Mouse (Mus musculus) embryonic facial prominence, embryonic 11.5 days (tissue): Measurements from ENCODE around the gene Aph1c. TPM values are rescaled to one million over a fixed set of nuclear protein-coding genes. Genes with fewer than 3 reads are reported as not detected.
"Not testable (repeated sequence)": the region's sequence is repeated elsewhere in the genome, so short reads cannot be mapped to it uniquely, and the experiment has no call there.

Experiments used
- ATAC-seq: fragments of 200-750 bp; cut with Nextera tagmentation; replicated peaks from 2 replicates; pipeline ENCODE4 v1.8.0; 2017; ENCODE audit warnings: low read depth; ENCODE audit not compliant: insufficient number of reproducible peaks, low FRiP score, low TSS enrichment
- DNase-seq: peaks from one replicate; pipeline ENCODE4 v3.0.0-alpha.2; 2015; ENCODE audit warnings: low spot score
- H3K27ac ChIP-seq: fragments of 300-500 bp; sonication (generic); replicated peaks from 2 replicates; pipeline ENCODE4 v1.5.1; 2014; ENCODE audit warnings: mild to moderate bottlenecking, low read depth, low read length, control low read depth
- H3K27me3 ChIP-seq: fragments of 300-500 bp; sonication (generic); 2 replicates; pipeline ENCODE4 v1.6.1; 2014; ENCODE audit warnings: mild to moderate bottlenecking, low read length, moderate library complexity, mixed read lengths; ENCODE audit not compliant: control insufficient read depth, insufficient read depth
- H3K36me3 ChIP-seq: fragments of 300-500 bp; sonication (generic); replicated peaks from 2 replicates; pipeline ENCODE4 v1.6.1; 2014; ENCODE audit warnings: low read depth, mild to moderate bottlenecking, low read length, moderate library complexity, mixed read lengths; ENCODE audit not compliant: control insufficient read depth, insufficient read depth
- H3K4me1 ChIP-seq: fragments of 300-500 bp; sonication (generic); 2 replicates; pipeline ENCODE4 v1.6.1; 2014; ENCODE audit warnings: low read length, mixed read lengths; ENCODE audit not compliant: control insufficient read depth, insufficient read depth
- H3K4me2 ChIP-seq: fragments of 300-500 bp; sonication (generic); 2 replicates; pipeline ENCODE4 v1.6.1; 2014; ENCODE audit warnings: low read depth, mild to moderate bottlenecking, control low read depth, low read length, moderate library complexity
- H3K4me3 ChIP-seq: fragments of 300-500 bp; sonication (generic); 2 replicates; pipeline ENCODE4 v1.5.1; 2014; ENCODE audit warnings: low read depth, low read length, control low read depth
- H3K9ac ChIP-seq: fragments of 300-500 bp; sonication (generic); replicated peaks from 2 replicates; pipeline ENCODE4 v1.6.1; 2014; ENCODE audit warnings: mild to moderate bottlenecking, control low read depth, low read length
- H3K9me3 ChIP-seq: fragments of 300-500 bp; sonication (generic); replicated peaks from 2 replicates; pipeline ENCODE4 v1.6.1; 2016; ENCODE audit warnings: mild to moderate bottlenecking, low read length, inconsistent platforms, mixed read lengths; ENCODE audit not compliant: control insufficient read depth
- WGBS: fragments of 180-500 bp; shearing (Covaris S2); extraction: QIAGEN DNeasy Blood & Tissue Kit; methylation state at CpG from one replicate; pipeline ENCODE4 v1.1.7; 2014; 5-methylcytosine and 5-hydroxymethylcytosine counted together
- polyA plus RNA-seq: library from polyadenylated mRNA; unstranded; fragments of >200 nt; fragmentation: Nextera tagmentation; extraction: Ambion mirVana; gene quantifications from 2 replicates; pipeline ENCODE4 v1.2.1, GENCODE M21; 2014

The Aph1c gene
- polyA plus RNA-seq, 1 experiment from 2014 or later, result 1.8 TPM

GRCm38 (mm10) chr9:66874297-66874696 is 39.8 kb upstream of the Aph1c start:
- Histone ChIP-seq H3K9ac (no peak overlapping the region), H3K4me2 (no peak overlapping the region), H3K27ac (no peak overlapping the region), H3K36me3 (no peaks in the 10 kb centered on the region), H3K4me1 (no peaks in the 10 kb centered on the region), H3K4me3 (no peak overlapping the region), H3K9me3 (no peaks in the 10 kb centered on the region), H3K27me3 (no peaks in the 10 kb centered on the region)
- ATAC-seq, result no peak
- DNase-seq, result no peak
- 94% methylated on average over 5 of the region's 5 CpGs for WGBS

- Histone ChIP-seq H3K4me2 (no peak overlapping the region), H3K36me3 (no peaks in the 10 kb centered on the region), H3K9me3 (no peaks in the 10 kb centered on the region), H3K27ac (no peak overlapping the region), H3K9ac (no peak overlapping the region), H3K4me3 (no peak overlapping the region), H3K4me1 (no peaks in the 10 kb centered on the region), H3K27me3 (no peaks in the 10 kb centered on the region)
- DNase-seq, result no peak
- ATAC-seq, result no peak
These were observed 39.0 kb upstream of the Aph1c start for GRCm38 (mm10) chr9:66873531-66873930.

DNA sequence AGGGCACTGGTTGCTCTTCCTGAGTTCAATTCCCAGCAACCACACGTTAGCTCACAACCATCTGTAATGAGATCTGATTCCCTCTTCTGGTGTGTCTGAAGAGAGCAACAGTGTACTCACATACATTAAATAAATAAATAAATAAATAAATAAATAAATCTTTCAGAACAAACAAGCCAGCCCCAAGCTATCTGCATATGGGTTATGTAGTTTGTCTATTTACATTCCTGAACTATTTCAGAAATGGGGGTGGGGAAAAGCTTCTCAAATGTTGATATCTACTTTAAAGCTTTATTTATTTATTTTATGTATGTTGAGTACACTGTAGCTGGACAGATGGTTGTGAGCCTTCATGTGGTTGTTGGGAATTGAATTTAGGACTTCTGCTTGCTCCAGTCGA is 38.5 kb upstream of the Aph1c start:
- DNase-seq, result not testable (repeated sequence)

GRCm38 (mm10) chr9:66872015-66872727 is 37.6 kb upstream of the Aph1c start:
- Histone ChIP-seq H3K9ac (no peak overlapping the region), H3K4me1 (no peaks in the 10 kb centered on the region), H3K4me3 (no peak overlapping the region), H3K9me3 (no peaks in the 10 kb centered on the region), H3K4me2 (no peak overlapping the region), H3K27ac (no peak overlapping the region), H3K27me3 (no peaks in the 10 kb centered on the region), H3K36me3 (no peaks in the 10 kb centered on the region)
- DNase-seq (no peak), ATAC-seq (no peak)
- WGBS, result 80% methylated on average over 10 of the region's 10 CpGs

More for the DNA sequence above, 38.5 kb upstream of the Aph1c start:
- not testable (repeated sequence) for H3K9me3 ChIP-seq, H3K27me3 ChIP-seq, ATAC-seq, H3K4me2 ChIP-seq, H3K36me3 ChIP-seq, H3K27ac ChIP-seq, H3K9ac ChIP-seq, H3K4me1 ChIP-seq, H3K4me3 ChIP-seq
- 83% methylated on average over 2 of the region's 2 CpGs for WGBS

DNA sequence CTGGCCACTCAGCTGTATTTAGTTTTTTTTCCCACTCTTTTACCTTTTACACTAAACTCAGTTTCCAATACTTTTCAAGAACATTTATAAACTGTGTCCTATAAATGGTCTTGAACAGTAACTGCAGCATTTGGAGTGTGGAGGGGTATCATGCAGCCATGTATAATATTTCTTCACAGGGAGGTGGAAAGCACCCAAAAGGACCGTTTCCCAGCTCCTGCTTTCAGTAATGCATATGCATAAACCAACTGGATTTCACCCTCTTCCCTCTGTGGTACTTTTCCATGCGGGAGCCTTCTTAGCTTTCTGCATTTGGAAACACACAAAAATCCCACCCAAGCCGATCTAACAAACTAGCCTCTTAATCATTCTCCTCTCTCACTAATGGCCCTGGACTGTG is 30.2 kb upstream of the Aph1c start:
- whole genome bisulfite sequencing, result 76% methylated on average over 3 of the region's 3 CpGs
- DNase-seq (no peak), ATAC-seq (no peak)
- no peaks in the 10 kb centered on the region for H3K27me3 ChIP-seq
- H3K9ac ChIP-seq, result no peak overlapping the region
- no peaks in the 10 kb centered on the region for H3K9me3 ChIP-seq
- H3K27ac ChIP-seq, result no peak overlapping the region
- no peaks in the 10 kb centered on the region for H3K36me3 ChIP-seq
- no peak overlapping the region for H3K4me3 ChIP-seq
- no peak overlapping the region for H3K4me2 ChIP-seq
- H3K4me1 ChIP-seq, result no peaks in the 10 kb centered on the region; the same call in 1 of the 2 replicates

DNA sequence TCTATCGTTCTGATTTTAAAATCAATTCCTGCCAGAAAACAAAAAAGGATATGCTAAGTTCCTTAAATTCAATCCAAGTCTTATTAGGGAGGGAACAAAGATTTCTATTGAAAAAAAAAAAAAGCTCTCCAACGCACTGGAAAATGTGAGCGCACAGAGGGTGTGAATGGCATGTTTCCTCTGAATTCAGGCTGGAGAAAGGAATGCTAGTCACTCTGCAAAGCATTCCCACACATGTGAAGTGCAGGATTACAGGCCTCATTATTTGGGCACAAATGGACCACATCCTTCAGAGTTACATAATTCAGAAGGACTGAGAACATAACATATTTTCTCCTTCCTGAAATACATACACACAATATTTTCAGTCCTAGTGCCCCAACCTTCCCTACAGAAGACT is 28.9 kb upstream of the Aph1c start:
- Histone ChIP-seq H3K4me2 (no peak overlapping the region), H3K27ac (no peak overlapping the region), H3K4me1 (no peaks in the 10 kb centered on the region; the same call in 1 of the 2 replicates), H3K9ac (no peak overlapping the region), H3K36me3 (no peaks in the 10 kb centered on the region), H3K9me3 (no peaks in the 10 kb centered on the region), H3K27me3 (no peaks in the 10 kb centered on the region), H3K4me3 (no peak overlapping the region)
- DNase-seq (no peak), ATAC-seq (no peak)
- WGBS, result 57% methylated on average over 3 of the region's 3 CpGs

DNA sequence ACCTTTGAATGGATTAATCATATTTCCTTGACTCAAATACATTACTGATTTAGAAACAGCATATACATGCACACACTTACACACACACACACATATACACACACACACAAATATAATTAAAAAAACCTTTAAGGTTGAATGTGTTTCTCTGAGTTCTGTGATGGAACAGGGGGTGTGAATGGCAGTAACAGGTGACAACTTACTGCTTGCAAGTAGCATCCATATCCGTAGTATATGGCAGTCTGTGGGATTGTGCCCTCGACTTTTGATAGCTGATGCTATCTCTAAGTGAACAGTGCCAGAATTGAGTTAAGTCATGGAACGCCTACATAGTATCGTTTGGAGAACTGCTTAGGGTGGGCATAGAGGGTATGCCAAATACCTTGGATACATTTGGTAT is 27.7 kb upstream of the Aph1c start:
- Histone ChIP-seq H3K27me3 (no peaks in the 10 kb centered on the region), H3K9me3 (no peaks in the 10 kb centered on the region), H3K4me2 (no peak overlapping the region), H3K9ac (no peak overlapping the region), H3K27ac (no peak overlapping the region), H3K36me3 (no peaks in the 10 kb centered on the region), H3K4me1 (no peaks in the 10 kb centered on the region; the same call in 1 of the 2 replicates), H3K4me3 (no peak overlapping the region)
- 95% methylated on average over 4 of the region's 4 CpGs for WGBS
- no peak for ATAC-seq
- DNase-seq, result no peak

DNA sequence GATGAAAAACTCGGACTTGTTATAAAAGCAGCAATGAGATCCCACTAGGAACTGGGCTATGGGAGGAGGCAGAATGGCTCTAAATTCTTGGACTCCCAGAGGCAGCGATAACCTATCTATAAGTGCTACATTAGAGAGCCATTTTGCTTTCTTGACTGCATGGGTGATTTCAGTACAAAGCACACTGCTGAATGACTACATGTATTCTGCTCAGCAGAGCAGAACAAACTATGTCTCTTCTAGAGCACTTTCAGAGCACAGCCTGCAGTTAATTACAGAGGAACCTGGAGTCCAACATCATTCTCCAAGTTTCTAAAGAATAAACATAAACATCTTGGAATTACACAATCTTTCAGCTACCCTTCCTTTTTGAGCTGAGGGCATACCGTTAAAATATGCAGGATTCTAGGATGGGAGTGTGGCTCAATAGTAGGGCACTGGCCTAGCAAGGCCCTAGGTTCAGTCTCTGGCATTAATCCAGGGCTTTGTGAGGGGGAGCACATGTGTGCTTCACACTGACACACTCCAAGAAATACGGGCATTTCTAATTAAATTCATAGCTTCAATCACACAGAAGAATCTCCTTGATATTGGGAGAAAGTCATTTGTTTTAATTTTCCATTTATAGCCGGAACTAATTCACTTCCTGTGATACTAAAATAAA is 26.7 kb upstream of the Aph1c start:
- ATAC-seq (no peak), DNase-seq (no peak)
- Histone ChIP-seq H3K36me3 (no peaks in the 10 kb centered on the region), H3K27me3 (no peaks in the 10 kb centered on the region), H3K9ac (no peak overlapping the region), H3K4me3 (no peak overlapping the region), H3K4me2 (no peak overlapping the region), H3K27ac (no peak overlapping the region), H3K4me1 (no peaks in the 10 kb centered on the region; the same call in 1 of the 2 replicates), H3K9me3 (no peaks in the 10 kb centered on the region)
- WGBS, result 75% methylated on average over 5 of the region's 5 CpGs
